In genomic region chr3:108590786-108591529, GRCm38 (mm10) we compare ENCODE assay signal across 7 mouse cellular contexts. TPM values are rescaled to one million over a fixed set of nuclear protein-coding genes. Genes with fewer than 3 reads are reported as not detected.
DNase-seq lines count a peak whose midpoint lies in the region; ATAC-seq lines count a peak whose summit lies in the region.

Gene Wdr47, plus strand, starts transcription at chr3:108591279.

- WGBS in embryonic facial prominence, embryonic 12.5 days, result 6% methylated on average over 44 of the region's 44 CpGs
- WGBS in limb, embryonic 11.5 days, result 6% methylated on average over 43 of the region's 44 CpGs
- WGBS in midbrain, embryonic 14.5 days, result 6% methylated on average over 44 of the region's 44 CpGs

- no peaks in the 10 kb centered on the region for H3K27me3 ChIP-seq in embryonic facial prominence, embryonic 12.5 days
- no peaks in the 10 kb centered on the region for H3K27me3 ChIP-seq in limb, embryonic 11.5 days (ENCODE audit: control insufficient read depth, insufficient read depth, low read length)
- no peaks in the 10 kb centered on the region for H3K27me3 ChIP-seq in midbrain, embryonic 14.5 days (ENCODE audit: control insufficient read depth, insufficient read depth, low read length)

- peak within 1 kb of the TSS; percentile 75 for H3K27ac ChIP-seq in embryonic facial prominence, embryonic 12.5 days
- 0 out of 2 replicates have a peak within 1 kb of the TSS, but pooled peaks have one; percentile 42 for H3K27ac ChIP-seq in limb, embryonic 11.5 days (replicated peaks; ENCODE audit: low read depth, low read length)
- H3K27ac ChIP-seq in midbrain, embryonic 14.5 days (replicated peaks; ENCODE audit: low read depth, low read length), result peak within 1 kb of the TSS; percentile 88

- H3K9me3 ChIP-seq in embryonic facial prominence, embryonic 12.5 days, result no peaks in the 10 kb centered on the region
- H3K9me3 ChIP-seq in limb, embryonic 11.5 days (ENCODE audit: control insufficient read depth, low read length), result no peaks in the 10 kb centered on the region
- H3K9me3 ChIP-seq in midbrain, embryonic 14.5 days (ENCODE audit: control insufficient read depth, low read length), result no peaks in the 10 kb centered on the region

- H3K4me3 ChIP-seq in embryonic facial prominence, embryonic 12.5 days, result peak within 1 kb of the TSS; percentile 90
- H3K4me3 ChIP-seq in limb, embryonic 11.5 days (ENCODE audit: low read depth, low read length), result peak within 1 kb of the TSS; percentile 90
- H3K4me3 ChIP-seq in midbrain, embryonic 14.5 days (replicated peaks; ENCODE audit: low read depth, low read length), result peak within 1 kb of the TSS; percentile 93

- ATAC-seq in embryonic facial prominence, embryonic 12.5 days (ENCODE audit: insufficient number of reproducible peaks, insufficient read depth, low FRiP score, low TSS enrichment), result peak; percentile 99
- peak; percentile 99 for ATAC-seq in limb, embryonic 11.5 days (ENCODE audit: insufficient number of reproducible peaks, low FRiP score, low TSS enrichment, low read depth)
- ATAC-seq in midbrain, embryonic 14.5 days (ENCODE audit: low FRiP score, low TSS enrichment), result peak; percentile 99

- H3K9ac ChIP-seq in embryonic facial prominence, embryonic 12.5 days, result peak within 1 kb of the TSS; percentile 76
- H3K9ac ChIP-seq in limb, embryonic 11.5 days (ENCODE audit: low read length), result peak within 1 kb of the TSS; percentile 63
- H3K9ac ChIP-seq in midbrain, embryonic 14.5 days (replicated peaks; ENCODE audit: low read length), result peak within 1 kb of the TSS; percentile 70

- H3K36me3 ChIP-seq in embryonic facial prominence, embryonic 12.5 days, result no peaks in the 10 kb centered on the region
- H3K36me3 ChIP-seq in limb, embryonic 11.5 days (ENCODE audit: control insufficient read depth, insufficient read depth, low read length), result no peaks in the 10 kb centered on the region
- H3K36me3 ChIP-seq in midbrain, embryonic 14.5 days (ENCODE audit: control insufficient read depth, insufficient read depth, low read length), result no peaks in the 10 kb centered on the region

- H3K4me1 ChIP-seq in embryonic facial prominence, embryonic 12.5 days, result peaks cover 2% of the 10 kb centered on the region; the same call in 1 of the 2 replicates
- no peaks in the 10 kb centered on the region for H3K4me1 ChIP-seq in limb, embryonic 11.5 days (ENCODE audit: control insufficient read depth, insufficient read depth, low read length)
- peaks cover 10% of the 10 kb centered on the region for H3K4me1 ChIP-seq in midbrain, embryonic 14.5 days (ENCODE audit: control insufficient read depth, insufficient read depth, low read length)

- peak; percentile 97 for DNase-seq in adrenal gland, postnatal 25 days
- peak; percentile 100 for DNase-seq in heart, adult 11 months
- peak; percentile 96 for DNase-seq in kidney, adult 18-20 months
- DNase-seq in limb, embryonic 11.5 days (ENCODE audit: low spot score), result peak; percentile 98
- DNase-seq in midbrain, embryonic 14.5 days, result peak; percentile 98
- peak; percentile 94 to 98 for DNase-seq in spleen, adult 18-20 months

- peak within 1 kb of the TSS; percentile 98 for H3K4me2 ChIP-seq in embryonic facial prominence, embryonic 12.5 days (replicated peaks)
- peak within 1 kb of the TSS; percentile 98 for H3K4me2 ChIP-seq in limb, embryonic 11.5 days (ENCODE audit: low read depth, severe bottlenecking)
- H3K4me2 ChIP-seq in midbrain, embryonic 14.5 days (ENCODE audit: low read length), result peak within 1 kb of the TSS; percentile 72

RNA-seq across cellular contexts. Expression of gene Wdr47, which starts in this region (rescaled TPM):
- 12.5 and 13.0 TPM in 2 replicates for total RNA-seq in adrenal gland, postnatal 25 days (2021)
- 17.5 and 17.6 TPM in 2 replicates for polyA plus RNA-seq in embryonic facial prominence, embryonic 12.5 days (2016; fragmentation: Nextera tagmentation; extraction: Ambion mirVana)
- 8.3 and 9.3 TPM in 2 replicates for polyA plus RNA-seq in limb, embryonic 11.5 days (2014; fragmentation: Nextera tagmentation; extraction: Ambion mirVana)
- polyA plus RNA-seq in midbrain, embryonic 14.5 days (2014; fragmentation: Nextera tagmentation; extraction: Ambion mirVana), result 83.3 and 123 TPM in 2 replicates

Comparison
In these comparisons a context has a peak if more than half of its experiments do, and no peak if none do; other contexts are left out.
1. Peak in every context shown above with its lines: DNase-seq, ATAC-seq, H3K4me3 ChIP-seq and H3K27ac ChIP-seq.